Mouse (Mus musculus): ENCODE results near the gene Slc2a4. TPM values are rescaled to one million over a fixed set of nuclear protein-coding genes. Genes with fewer than 3 reads are reported as not detected.
A peak's percentile ranks its signal among the peaks of the same experiment; 100 is the strongest.
"Not testable (repeated sequence)": the region's sequence is repeated elsewhere in the genome, so short reads cannot be mapped to it uniquely, and the experiment has no call there.

The Slc2a4 gene
- total RNA-seq, 1 experiment from 2014 or later: 42.6 TPM

DNA sequence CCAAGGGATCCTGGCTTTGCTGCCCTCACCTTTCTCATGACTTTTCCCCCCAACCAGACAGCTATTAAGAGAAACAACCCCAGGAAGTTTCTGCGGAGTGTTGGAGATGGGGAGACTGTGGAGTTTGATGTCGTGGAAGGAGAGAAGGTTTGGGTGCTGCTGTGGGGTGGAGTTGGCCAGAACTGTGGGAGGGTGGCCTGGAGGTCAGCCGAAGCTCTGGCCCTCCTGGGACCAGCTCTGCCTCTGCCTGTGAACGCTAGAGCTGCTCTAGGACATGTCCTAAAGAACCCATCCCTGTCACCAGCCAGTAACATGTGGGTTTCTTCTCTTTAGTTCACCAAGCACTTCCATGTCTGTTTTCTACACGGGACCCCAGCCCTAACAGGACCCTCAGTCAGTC, 8.8 kb downstream of the Slc2a4 start:
- no peak for DNase-seq

DNA sequence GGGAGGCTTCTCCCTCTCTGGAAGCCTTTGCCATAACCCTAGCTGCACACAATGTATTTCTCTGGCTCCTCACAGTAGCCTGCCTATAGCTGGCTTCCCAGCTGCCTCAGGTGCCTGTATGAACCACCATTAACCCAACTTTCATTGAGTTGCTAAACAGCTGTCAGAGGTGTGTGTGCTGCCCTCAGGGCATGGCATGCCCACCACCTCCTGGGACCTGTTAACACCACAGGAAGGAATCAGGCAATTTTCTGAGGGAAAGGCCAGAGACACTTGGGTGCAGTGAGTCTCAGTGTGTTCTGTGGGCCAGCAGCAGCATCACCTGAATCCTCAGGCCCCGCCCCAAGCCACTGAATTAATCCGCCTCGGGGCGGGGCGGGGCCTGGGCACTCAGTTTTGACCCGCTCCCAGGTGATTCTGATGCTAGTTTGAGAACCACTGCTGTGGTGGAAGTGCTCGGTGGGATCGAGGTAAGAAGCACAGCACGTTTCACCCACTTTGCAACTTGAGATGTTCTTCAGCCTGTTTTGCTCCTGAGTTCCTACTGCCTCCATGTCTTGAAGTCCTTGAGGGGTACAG, 9.5 kb downstream of the Slc2a4 start:
- no peak for DNase-seq

DNA sequence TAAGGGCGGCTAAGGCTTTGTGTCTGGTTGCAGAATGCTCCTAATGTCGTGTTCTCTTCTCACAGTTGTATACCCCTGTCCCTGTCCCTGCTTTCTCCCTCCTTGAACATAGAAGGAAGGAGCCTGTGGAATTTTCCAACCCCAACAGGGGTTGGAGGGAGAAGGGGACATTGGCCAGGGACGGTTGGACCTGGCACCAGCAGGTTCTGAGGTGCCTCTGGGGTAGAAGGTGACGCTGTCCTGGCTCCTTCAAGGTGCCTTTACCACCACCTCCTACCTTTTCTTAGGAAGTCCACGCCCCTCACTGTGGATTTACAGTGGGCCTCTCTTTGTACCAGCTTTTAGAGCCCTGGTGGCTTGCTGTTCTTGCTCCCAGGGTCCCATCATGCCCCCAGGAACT, 10.2 kb downstream of the Slc2a4 start:
- DNase-seq: no peak

DNA sequence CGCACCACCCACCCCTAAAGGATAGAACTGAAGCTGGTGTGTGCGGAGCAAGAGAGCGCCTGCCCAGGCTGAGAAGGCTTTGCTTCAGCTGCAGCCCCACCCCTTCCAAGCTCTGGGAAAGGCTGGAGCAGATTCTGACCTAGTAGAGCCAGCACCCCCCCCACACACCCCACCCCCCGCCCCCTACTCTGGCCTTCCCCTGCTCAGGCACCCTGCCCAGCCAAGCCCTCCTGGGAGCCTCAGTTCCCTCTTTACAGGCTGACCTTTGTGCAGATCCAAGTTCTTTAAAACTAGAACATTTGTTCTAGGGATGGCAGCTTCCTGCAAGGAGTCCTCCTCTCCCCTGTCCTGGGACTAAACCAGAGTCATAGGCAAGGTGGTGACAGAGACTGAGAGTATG, 10.6 kb downstream of the Slc2a4 start:
- DNase-seq: peak; percentile 53

DNA sequence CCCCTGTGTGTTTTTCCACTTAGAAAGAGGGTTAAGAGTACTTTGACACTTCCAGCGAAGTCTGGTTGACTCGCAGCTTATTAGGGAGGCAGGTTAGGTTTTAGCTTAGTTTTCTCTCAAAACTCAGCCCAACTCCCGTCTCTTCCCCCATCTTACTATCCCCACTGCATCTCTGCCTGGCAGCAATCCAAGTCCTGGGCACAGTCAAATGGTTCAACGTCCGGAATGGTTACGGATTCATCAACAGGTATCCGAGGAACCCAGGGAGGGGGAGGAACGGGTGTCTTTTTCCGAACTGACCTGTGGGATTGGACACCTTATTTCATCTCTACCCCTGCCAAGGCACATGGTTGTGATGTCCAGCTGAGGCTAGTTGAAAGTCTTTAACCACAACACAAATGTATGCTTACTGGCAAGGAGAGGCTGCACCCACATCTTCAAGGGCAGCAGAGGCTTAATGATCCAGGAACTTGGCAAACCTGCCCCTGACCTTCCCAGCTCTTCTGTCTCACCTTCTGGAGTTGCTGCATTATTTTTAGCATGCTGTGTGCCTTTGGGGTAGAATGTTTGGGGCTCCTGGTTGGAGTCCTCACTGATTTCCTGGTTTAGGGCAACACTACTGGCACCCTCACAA, 11.2 kb downstream of the Slc2a4 start:
- DNase-seq: no peak

DNA sequence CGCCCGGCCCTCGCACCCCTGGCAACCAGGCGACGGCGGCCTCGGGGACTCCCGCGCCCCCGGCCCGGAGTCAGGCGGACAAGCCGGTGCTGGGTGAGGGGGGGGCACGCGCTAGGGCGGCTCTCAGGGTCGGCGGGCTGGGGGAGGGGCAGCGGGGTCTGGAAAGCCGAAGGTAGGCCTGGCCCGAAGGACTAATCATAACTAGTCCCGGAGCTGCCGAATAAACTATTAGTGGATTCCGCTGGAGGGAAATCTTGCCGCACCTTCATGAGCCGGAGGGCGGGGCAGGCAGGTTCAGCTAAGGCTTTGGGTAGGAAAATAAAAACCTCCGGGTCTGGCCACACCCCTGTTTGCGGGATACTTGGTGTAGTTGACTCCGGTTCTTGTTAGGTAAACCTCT, 11.8 kb downstream of the Slc2a4 start:
- no peak for DNase-seq

DNA sequence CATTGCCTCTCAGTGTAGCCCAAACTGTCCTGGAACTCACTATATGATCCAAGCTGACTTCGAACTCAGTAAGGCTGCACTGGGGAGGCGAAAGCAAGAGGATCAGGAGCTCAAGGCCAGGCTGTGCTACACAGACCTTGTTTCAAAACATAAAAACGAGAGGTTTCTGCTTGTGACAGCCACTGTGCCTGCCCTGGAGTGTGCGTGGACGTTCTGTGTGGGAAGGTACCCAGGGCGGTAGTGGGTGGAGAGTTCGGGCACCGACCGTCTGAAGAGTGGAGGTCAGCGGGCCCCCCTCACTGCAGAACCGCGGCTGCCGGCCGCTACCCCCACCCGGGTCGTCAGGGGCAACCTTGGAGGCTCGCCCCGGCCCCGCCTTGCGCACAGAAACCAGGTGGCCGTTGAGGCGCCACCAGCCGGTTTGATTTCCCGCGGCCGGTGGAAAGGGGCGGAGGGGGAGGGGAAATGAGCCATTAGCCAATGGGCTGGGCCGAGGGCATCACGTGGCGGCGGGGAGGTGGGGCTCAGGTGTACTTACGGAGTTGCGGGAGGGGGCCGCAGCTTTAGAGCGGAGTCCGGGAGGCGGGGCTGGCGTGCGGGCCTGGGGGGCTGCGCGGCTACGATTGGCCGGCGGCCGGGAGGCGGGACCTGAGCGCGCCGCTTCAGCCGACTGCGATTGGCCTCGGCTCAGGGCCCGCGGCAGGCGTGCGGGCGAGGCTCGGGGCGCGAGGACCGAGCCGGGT, 12.7 kb downstream of the Slc2a4 start, which contains the start of gene Ybx2:
Ybx2 (plus strand) TSS at position 660 of the 743 bp plus-strand sequence.
- DNase-seq: peak; percentile 91

DNA sequence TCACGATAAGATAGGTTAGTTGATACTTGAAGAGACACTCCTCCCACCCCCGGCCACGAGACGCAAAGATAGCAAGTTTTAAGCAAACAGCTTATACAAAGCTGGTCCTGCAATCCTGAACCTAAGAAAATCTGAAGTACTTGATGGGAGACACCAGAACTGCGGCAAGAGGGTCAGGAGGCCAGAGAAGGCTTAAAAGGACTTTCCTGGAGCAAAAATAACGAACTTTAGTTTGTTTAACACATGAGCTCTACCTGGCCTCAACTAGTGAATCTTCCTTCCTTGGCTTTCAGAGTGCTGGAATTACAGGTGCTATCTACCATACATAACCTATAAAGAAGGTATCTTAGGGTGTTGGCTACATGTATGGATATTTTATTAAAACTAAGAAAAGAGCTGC, 13.3 kb downstream of the Slc2a4 start:
- no peak for DNase-seq

DNA sequence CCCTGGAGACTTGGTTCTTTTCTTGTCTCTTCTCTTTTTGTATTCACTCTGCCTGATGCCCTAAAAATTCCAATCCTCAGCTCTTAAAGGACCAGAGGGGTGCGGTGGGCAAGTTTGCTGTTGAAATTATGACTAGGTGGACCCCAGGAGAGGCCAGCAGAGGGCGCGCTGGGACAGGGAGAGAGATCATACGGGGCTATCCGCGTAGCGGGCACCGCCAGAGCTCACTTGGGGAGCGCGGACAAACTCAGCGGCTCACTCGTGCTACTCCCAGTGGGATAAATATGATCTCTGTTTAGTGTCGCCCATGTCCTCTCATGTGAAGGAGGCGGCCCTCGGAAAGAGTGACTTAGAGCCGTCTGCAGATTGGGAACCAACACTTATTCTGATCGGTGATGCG, 13.8 kb downstream of the Slc2a4 start:
- peak; percentile 97 for DNase-seq

DNA sequence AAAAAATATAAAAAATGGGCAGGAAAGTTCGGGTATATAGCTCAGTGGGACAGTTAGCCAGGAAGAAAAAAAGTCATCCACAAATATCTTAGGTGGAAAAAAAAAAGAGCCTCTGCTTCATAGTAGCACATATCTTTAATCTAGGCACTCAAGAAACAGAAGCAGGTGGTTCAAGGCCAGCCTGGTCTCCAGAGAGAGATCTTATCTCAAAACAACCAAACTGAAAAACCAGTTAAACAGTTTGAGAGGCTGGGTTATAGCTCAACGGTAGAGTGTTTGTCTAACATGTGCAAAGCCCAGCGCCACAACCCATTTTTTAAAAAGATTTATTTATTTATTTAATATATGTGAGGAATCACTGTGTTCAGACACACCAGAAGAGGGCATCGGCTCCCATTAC, 14.9 kb downstream of the Slc2a4 start:
- DNase-seq: no peak

DNA sequence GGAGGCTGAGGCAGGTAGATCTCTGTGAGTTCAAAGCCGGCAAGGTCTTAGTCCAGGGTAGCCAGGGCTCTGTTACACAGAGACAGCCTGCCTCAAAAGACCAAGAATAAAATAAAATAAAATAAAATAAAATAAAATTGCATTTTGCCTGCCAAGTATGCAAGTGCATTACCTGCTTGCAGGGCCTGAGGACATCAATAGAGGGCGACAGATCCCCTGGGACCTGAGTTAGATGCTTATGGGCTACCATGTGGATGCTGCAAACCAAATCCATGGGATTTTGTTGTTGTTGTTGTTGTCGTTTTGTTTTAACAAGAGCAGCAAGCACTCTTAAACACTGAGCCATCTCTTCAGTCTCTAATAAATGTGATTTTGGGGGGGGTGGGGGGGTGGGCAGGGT, 15.7 kb downstream of the Slc2a4 start:
- DNase-seq: no peak

DNA sequence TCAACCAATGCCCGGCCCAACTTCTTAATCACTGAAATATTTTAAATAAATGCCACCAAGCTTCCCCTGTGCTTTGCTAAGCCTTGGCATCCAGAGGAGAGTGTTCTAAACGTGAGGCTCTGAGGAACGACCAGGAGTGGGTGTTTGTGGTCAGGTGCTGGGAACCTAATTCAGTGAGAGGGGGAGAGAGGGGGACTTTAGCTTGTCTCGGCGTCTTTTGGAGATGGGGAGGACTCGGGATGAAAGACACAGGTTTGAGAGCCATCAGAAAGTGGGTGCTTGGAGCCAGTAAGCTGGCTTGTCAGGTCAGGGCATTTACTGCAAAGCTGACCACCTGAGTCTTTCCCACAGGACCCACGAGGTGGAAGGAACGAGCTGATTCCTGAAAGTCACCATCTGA, 16.2 kb downstream of the Slc2a4 start:
- DNase-seq: no peak

DNA sequence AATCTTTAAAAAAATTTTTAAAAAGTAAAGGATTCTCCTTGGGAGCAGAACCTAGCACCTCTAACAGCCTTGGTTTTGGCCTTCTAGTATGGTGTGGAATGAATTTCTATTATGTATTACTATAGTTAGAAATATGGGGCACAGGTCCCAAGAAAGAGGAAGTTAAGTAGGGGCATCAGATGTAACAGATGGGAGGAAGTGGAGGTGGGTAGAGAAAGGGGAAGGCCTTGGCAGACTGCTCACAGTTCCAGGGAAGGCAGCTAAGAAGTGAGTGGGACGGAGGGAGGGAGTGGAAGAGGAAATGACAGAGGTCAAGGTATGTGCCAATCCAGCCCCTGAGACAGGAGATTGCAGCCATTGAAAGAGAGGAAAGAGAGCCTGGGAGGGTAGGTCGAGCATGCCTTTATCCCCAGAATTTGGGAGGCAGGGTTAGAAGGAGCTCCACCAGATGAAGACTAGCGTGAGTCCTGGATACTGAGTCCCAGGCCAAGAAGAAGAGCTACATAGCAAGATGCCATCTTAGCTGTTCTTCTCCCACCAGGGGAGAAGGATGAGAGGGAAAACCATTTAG, 16.9 kb downstream of the Slc2a4 start:
- DNase-seq: no peak

DNA sequence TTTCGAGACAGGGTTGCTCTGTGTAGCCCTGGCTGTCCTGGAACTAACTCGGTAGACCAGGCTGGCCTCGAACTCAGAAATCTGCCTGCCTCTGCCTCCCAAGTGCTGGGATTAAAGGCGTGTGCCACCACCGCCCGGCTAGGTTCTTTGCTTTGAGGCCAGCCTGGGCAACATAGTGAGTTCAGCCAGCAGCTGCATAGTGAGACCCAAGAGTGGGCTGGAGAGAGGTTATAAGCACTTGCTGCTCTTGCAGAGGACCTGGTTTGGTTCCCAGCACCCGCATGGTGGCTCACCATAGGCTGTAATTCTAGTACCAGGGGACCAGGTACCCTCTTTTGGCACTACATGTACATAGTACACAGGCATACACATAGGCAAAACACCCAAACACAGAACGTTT, 17.8 kb downstream of the Slc2a4 start:
- not testable (repeated sequence) for DNase-seq

DNA sequence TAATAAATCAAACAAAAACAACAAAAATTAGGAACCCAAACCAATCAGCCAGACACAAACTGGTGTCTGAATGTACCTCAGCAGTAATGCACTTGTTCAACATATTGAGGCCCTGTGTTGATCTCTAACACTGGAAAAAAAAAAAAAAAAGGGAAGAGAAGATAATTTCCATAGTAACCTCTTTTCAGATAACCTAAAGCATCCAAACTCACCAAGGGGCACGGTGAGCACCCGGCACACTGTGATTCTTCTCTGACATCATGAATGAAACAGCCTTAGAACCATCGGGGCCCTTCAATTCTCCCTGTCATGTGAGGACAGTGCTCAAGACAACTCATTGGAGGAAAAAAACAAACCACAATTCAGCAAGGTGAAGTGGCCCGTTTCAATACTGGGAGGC, 18.3 kb downstream of the Slc2a4 start:
- no peak for DNase-seq

DNA sequence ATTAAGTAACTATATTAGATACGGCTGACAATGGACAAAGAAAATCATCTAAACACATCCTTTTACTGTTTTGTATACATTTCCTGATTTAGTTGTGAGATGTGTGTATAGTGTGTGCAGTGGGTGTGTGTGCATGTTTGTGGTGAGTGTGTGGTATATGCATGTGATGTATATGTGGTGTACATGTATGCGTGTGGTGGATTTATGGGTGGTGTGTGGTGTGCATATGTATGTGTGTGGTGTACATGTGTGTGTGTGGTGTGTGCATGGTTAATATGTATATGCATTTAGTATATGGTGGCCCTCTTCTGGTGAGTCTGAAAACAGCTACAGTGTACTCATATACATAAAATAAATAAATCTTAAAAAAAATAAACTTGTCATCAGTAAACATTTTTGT, 20.5 kb downstream of the Slc2a4 start:
- no peak for DNase-seq

DNA sequence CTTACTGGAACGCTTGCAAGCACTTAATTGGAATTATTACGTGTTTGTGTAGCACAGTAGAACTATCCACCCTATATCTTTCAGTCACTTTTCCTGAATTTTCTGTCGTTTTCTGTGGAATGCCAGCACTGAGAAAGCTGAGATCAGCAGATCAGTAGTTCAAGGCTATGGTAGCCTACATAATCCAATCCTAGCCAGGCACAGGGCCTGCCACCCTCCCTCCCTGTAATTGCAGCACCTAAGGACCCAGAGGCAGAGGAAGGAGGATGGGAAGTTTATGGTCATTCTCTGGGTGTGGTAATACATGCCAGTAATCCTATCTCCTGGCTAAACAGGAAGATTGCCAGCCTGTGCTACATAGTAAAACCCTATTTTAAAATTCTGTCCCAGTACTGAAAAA, 25.2 kb downstream of the Slc2a4 start:
- no peak for DNase-seq

DNA sequence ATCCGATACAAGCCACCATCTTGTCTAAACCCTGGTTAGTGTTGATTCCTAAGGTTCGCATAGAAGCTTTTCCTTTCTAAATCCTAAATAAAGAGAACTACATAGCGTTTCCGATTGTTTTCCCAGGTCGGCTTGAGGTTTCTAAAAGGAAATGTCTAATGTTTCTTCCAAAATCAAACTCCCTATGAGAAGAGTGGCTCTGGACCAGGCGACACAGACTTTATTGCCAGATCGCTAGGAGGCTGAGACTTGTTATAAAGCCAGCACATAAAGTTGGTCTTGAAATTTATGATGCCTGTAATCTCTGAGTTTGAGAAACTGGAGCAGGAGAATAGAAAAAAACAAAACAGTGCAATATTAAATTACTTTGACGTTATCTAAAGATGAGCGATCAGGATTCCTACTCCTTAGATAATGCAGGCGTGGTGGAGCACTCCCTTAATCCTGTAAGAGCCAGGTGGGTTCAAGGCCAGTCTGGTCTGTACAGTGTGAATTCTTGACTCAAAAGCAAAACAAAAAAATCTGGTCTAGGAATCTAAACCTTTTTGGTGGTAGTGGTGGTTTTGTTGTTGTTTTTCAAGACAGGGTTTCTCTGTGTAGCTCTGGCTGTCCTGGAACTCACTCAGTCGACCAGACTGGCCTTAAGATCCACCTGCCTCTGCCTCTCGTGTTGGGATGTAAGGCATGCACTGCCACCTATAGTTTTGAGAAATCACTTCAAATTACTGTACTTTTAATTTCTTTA, 25.8 kb downstream of the Slc2a4 start:
- DNase-seq: no peak

DNA sequence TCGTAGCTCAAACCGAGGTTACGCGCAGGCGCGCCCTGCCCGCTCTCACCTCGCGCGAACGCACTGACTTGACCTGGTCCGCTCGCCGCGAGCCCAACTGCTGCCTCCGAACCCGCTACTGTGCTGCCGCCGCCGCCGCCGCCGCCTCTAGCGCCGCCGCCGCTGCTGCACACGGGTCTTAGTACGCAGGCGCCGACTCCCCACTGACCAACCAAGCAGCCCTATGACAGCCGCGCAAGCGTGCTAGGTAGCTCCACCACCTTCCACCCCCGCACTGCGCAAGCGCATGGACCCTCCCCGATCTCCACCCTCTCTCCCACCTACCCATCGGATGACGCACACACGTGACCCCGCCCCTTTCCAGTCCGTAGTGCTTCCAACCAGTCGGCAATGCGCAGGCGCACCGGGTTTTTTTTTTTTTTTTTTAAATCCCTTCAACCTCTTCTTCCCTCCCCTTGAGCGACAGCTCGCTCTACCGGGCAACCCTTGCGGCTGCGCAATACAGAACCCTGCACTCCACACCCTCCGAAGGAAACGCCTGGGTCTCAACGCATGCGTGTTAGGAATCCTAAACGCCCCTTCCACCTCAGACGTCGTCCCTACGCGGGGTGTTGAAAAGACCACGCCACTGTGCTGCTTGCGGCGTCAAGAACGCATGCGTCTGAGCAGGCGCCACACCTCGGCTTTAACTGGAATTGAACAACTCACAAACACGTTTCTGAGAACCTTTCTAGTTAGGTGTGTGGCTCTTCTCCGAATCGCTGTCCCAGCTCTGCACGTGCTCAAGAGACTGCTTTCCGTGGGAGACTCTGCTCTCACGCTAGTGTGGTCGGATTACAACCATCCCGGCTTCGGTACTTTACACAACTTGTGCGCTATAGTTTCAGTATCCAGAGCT, 26.6 kb downstream of the Slc2a4 start, which contains the start of gene Eif5a:
Eif5a (minus strand) TSS at position 845 of the 898 bp plus-strand sequence.
- DNase-seq: peak; percentile 100

DNA sequence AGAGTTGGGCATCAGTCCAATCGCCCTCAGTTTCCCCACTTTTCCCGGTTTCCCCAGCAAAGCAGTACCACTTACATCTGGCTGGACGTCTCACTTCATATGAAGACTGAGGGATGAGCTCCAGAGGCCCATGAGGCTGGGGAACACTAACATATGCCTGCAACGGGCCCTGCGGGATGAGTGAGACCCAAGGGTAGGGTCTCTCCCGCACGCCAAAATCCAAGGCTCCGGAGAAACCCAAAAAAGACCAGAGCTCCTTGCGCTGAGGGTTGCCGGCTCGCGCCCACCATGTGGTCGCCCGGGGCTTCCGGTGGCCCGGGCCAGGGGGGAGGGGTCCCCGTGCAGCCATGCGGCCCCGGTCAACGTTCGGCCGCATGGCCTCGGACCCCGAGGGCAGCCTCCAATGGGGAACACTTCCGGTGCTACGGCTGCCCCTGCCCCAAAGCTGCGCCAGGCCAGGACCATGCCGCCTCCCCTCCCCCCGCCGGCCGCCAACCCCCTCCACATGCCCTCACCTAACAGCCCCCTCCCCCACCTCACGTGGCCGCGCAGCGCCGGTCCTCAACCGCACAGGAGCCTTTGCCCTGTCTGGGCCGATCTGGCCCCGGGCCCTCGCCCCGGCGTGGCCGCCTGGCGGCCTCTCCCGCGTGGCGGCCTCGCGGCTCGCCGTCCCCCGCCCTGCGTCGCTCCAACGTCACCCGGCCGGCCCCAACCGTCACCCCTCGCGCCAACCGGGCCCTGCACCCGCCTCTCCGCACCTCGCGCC, 27.5 kb downstream of the Slc2a4 start:
- peak; percentile 62 for DNase-seq

Data from adrenal gland, postnatal 25 days (tissue).